Mouse (Mus musculus): Measurements from ENCODE around the gene Nt5dc3.

GRCm38 (mm10) chr10:86863429-86863828 lies 84.6 kb downstream of the Nt5dc3 start:
- TF ChIP-seq CTCF (IDR thresholded peaks at IDR 0.05; ENCODE audit: low read depth, low read length) (peak; percentile 64), POLR2A (IDR thresholded peaks at IDR 0.05; ENCODE audit: extremely low read depth, insufficient read depth, low read length) (no peak)

All from liver, adult 2 months (tissue).